In the genomic region with DNA sequence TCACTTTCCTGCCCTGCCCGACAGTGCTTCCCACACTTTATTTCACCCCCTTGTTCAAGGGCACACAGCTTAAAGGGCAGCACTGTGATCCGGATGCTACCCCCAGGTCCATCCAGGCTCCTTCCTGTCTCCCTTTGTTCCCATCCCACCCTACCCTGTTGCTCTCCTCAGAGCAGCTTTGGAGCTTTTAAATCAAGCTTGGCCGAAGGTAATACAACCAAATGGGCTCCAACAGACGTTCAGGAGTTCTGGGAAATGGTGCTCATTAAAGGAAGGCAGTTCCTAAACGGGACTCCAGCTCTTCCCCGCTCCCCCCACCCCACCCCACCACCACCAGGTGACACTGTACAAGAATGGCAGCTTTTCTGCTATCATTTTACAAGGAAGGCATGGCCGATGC, we compare ENCODE assay signal across 22 mouse cellular contexts. TPM values are rescaled to one million over a fixed set of nuclear protein-coding genes. Genes with fewer than 3 reads are reported as not detected.
DNase-seq lines count a peak whose midpoint lies in the region; ATAC-seq and TF ChIP-seq lines count a peak whose summit lies in the region.
"Had no signal": no experiment of that assay in that cellular context is flagged by ENCODE, and none has a peak within 500 bp of the region (broad histone marks: within the 10 kb centered on the region; RNA-seq: fewer than 3 reads in every experiment).

No protein-coding gene starts in this region.

- no peak for TF ChIP-seq CTCF in heart, adult 2 months (IDR thresholded peaks at IDR 0.05)
- TF ChIP-seq CTCF in cerebellum, adult 2 months (IDR thresholded peaks at IDR 0.05; ENCODE audit: borderline replicate concordance, insufficient read depth, low read depth, low read length), result no peak

- H3K4me3 ChIP-seq in heart, embryonic 10.5 days, result no peak overlapping the region
- H3K4me3 ChIP-seq in heart, adult 2 months, result no peak overlapping the region
- H3K4me3 ChIP-seq in midbrain, embryonic 13.5 days (replicated peaks), result no peak overlapping the region
- H3K4me3 ChIP-seq in midbrain, embryonic 15.5 days, result no peak overlapping the region
- H3K4me3 ChIP-seq in hindbrain, embryonic 14.5 days (replicated peaks; ENCODE audit: low read length), result no peak overlapping the region
- no peak overlapping the region for H3K4me3 ChIP-seq in cerebellum, adult 2 months (replicated peaks; ENCODE audit: insufficient read depth, low read depth, low read length)
- H3K4me3 ChIP-seq: embryonic facial prominence, embryonic 15.5 days; limb, embryonic 10.5 days; neural tube, embryonic 13.5 days had no signal

- 50% methylated on average over 7 of the region's 7 CpGs for WGBS in heart, embryonic 10.5 days
- WGBS in heart, adult 2 months, result 65% methylated on average over 7 of the region's 7 CpGs
- 8% methylated on average over 7 of the region's 7 CpGs for WGBS in midbrain, embryonic 13.5 days
- WGBS in midbrain, embryonic 15.5 days, result 10% methylated on average over 7 of the region's 7 CpGs
- WGBS in hindbrain, embryonic 14.5 days, result 18% methylated on average over 7 of the region's 7 CpGs
- WGBS in cerebellum, adult 2 months, result 52% methylated on average over 7 of the region's 7 CpGs

- no peaks in the 10 kb centered on the region for H3K36me3 ChIP-seq in heart, embryonic 10.5 days
- H3K36me3 ChIP-seq in heart, adult 2 months (ENCODE audit: control insufficient read depth, insufficient read depth, low read length), result no peaks in the 10 kb centered on the region
- H3K36me3 ChIP-seq in midbrain, embryonic 13.5 days, result peaks cover 7% of the 10 kb centered on the region
- H3K36me3 ChIP-seq in midbrain, embryonic 15.5 days (replicated peaks), result no peaks in the 10 kb centered on the region
- H3K36me3 ChIP-seq in hindbrain, embryonic 14.5 days (replicated peaks; ENCODE audit: control insufficient read depth, insufficient read depth), result no peaks in the 10 kb centered on the region
- H3K36me3 ChIP-seq: embryonic facial prominence, embryonic 15.5 days; G1E; limb, embryonic 10.5 days; neural tube, embryonic 13.5 days had no signal

- H3K79me2 ChIP-seq in heart, adult 2 months (replicated peaks; ENCODE audit: control insufficient read depth, insufficient read depth, low read length), result no peaks in the 10 kb centered on the region

- intact Hi-C loops in heart, adult 2 months (cut with DNase I), result loop anchor here (10.0 kb wide), 1 partner anchor 135 kb away; no protein-coding TSS in a partner anchor

- peak; percentile 54 for DNase-seq in heart, embryonic 10.5 days (ENCODE audit: low spot score)
- no peak for DNase-seq in heart, adult 2 months
- DNase-seq in hindbrain, embryonic 14.5 days (ENCODE audit: low spot score), result no peak
- DNase-seq in cerebellum, adult 2 months, result no peak
- no peak for DNase-seq in right cerebral cortex, postnatal 14 days
- DNase-seq: adrenal gland, postnatal 25 days; B cell, adult 2 months; cerebellum, adult 11 months; cerebellum, postnatal 36 days; gastrocnemius, postnatal 25 days; kidney, adult 2 months; kidney, postnatal 14 days; liver, postnatal 0 days; lung, postnatal 10 days; thymus, adult 18-20 months; thymus, postnatal 4 days had no signal

- no peak for TF ChIP-seq POLR2A in heart, adult 2 months (IDR thresholded peaks at IDR 0.05; ENCODE audit: insufficient read depth, low read depth, low read length)
- TF ChIP-seq POLR2A in cerebellum, adult 2 months (IDR thresholded peaks at IDR 0.05; ENCODE audit: borderline replicate concordance, insufficient read depth, low read length), result no peak

- H3K4me1 ChIP-seq in heart, embryonic 10.5 days, result peaks cover 7% of the 10 kb centered on the region; the same call in 1 of the 2 replicates
- H3K4me1 ChIP-seq in heart, adult 2 months (ENCODE audit: control insufficient read depth, insufficient read depth, low read length), result no peaks in the 10 kb centered on the region
- peaks cover 29% of the 10 kb centered on the region for H3K4me1 ChIP-seq in midbrain, embryonic 13.5 days (replicated peaks)
- H3K4me1 ChIP-seq in midbrain, embryonic 15.5 days, result peaks cover 24% of the 10 kb centered on the region
- H3K4me1 ChIP-seq in hindbrain, embryonic 14.5 days (replicated peaks; ENCODE audit: control insufficient read depth, insufficient read depth, low read length), result peaks cover 30% of the 10 kb centered on the region
- H3K4me1 ChIP-seq in cerebellum, adult 2 months (ENCODE audit: control insufficient read depth, insufficient read depth, low read length), result peaks cover 6% of the 10 kb centered on the region

- H3K27me3 ChIP-seq in heart, embryonic 10.5 days (ENCODE audit: insufficient read depth, poor library complexity, severe bottlenecking), result peaks cover 8% of the 10 kb centered on the region; the same call in 1 of the 2 replicates
- H3K27me3 ChIP-seq in heart, adult 2 months (ENCODE audit: control insufficient read depth, insufficient read depth, low read length), result no peaks in the 10 kb centered on the region
- H3K27me3 ChIP-seq in midbrain, embryonic 13.5 days, result no peaks in the 10 kb centered on the region
- no peaks in the 10 kb centered on the region for H3K27me3 ChIP-seq in midbrain, embryonic 15.5 days (replicated peaks)
- H3K27me3 ChIP-seq in hindbrain, embryonic 14.5 days (ENCODE audit: control insufficient read depth, insufficient read depth, low read length), result no peaks in the 10 kb centered on the region
- H3K27me3 ChIP-seq in cerebellum, adult 2 months (ENCODE audit: control insufficient read depth, insufficient read depth, low read length), result peaks cover 1% of the 10 kb centered on the region; the same call in 1 of the 2 replicates
- H3K27me3 ChIP-seq: embryonic facial prominence, embryonic 15.5 days; neural tube, embryonic 13.5 days had no signal

- 0 out of 2 replicates have a peak, but pooled peaks have one; percentile 21 for ATAC-seq in midbrain, embryonic 13.5 days
- ATAC-seq in midbrain, embryonic 15.5 days (replicated peaks), result no peak; the same call in 1 of the 2 replicates
- no peak for ATAC-seq in hindbrain, embryonic 14.5 days (ENCODE audit: low FRiP score)
- ATAC-seq: liver, postnatal 0 days had no signal

- no peak overlapping the region for H3K4me2 ChIP-seq in midbrain, embryonic 13.5 days (replicated peaks)
- no peak overlapping the region for H3K4me2 ChIP-seq in midbrain, embryonic 15.5 days
- no peak overlapping the region for H3K4me2 ChIP-seq in hindbrain, embryonic 14.5 days (replicated peaks)
- H3K4me2 ChIP-seq: neural tube, embryonic 13.5 days had no signal

- H3K27ac ChIP-seq in heart, embryonic 10.5 days, result no peak overlapping the region
- H3K27ac ChIP-seq in heart, adult 2 months, result no peak overlapping the region
- H3K27ac ChIP-seq in midbrain, embryonic 13.5 days, result no peak overlapping the region
- no peak overlapping the region for H3K27ac ChIP-seq in midbrain, embryonic 15.5 days
- peak overlapping the region; percentile 1; the same call in 1 of the 2 replicates for H3K27ac ChIP-seq in hindbrain, embryonic 14.5 days
- no peak overlapping the region for H3K27ac ChIP-seq in cerebellum, adult 2 months (ENCODE audit: insufficient read depth, low read length)
- H3K27ac ChIP-seq: embryonic facial prominence, embryonic 15.5 days; limb, embryonic 10.5 days; neural tube, embryonic 13.5 days had no signal

- no peak for TF ChIP-seq EP300 in heart, adult 2 months (IDR thresholded peaks at IDR 0.05; ENCODE audit: insufficient read depth, low read depth, low read length)

- no peak overlapping the region for H3K9ac ChIP-seq in heart, adult 2 months (ENCODE audit: low read depth, low read length)
- no peak overlapping the region for H3K9ac ChIP-seq in midbrain, embryonic 13.5 days (replicated peaks)
- no peak overlapping the region for H3K9ac ChIP-seq in midbrain, embryonic 15.5 days
- no peak overlapping the region for H3K9ac ChIP-seq in hindbrain, embryonic 14.5 days
- H3K9ac ChIP-seq: embryonic facial prominence, embryonic 15.5 days; liver, postnatal 0 days; neural tube, embryonic 13.5 days had no signal

- no peaks in the 10 kb centered on the region for H3K9me3 ChIP-seq in heart, embryonic 10.5 days
- no peaks in the 10 kb centered on the region for H3K9me3 ChIP-seq in midbrain, embryonic 13.5 days
- no peaks in the 10 kb centered on the region for H3K9me3 ChIP-seq in midbrain, embryonic 15.5 days
- H3K9me3 ChIP-seq in hindbrain, embryonic 14.5 days (ENCODE audit: control insufficient read depth, low read length), result no peaks in the 10 kb centered on the region
- H3K9me3 ChIP-seq: embryonic facial prominence, embryonic 15.5 days; G1E; limb, embryonic 10.5 days; neural tube, embryonic 13.5 days had no signal

RNA-seq across cellular contexts. Expression of gene Ric8b, which starts 7.2 kb away (rescaled TPM):
- 21.0 and 23.5 TPM in 2 replicates for polyA plus RNA-seq in heart, embryonic 10.5 days (2016; fragmentation: Nextera tagmentation; extraction: Ambion mirVana)
- total RNA-seq in heart, adult 2 months (2021), result 10 to 100 TPM; 36.5 to 42.1 TPM
- polyA plus RNA-seq in heart, adult 2 months (2012; rRNA removed), result 20.5 and 34.6 TPM in 2 replicates
- polyA plus RNA-seq in midbrain, embryonic 13.5 days (2015; fragmentation: Nextera tagmentation; extraction: Ambion mirVana), result 44.9 and 49.9 TPM in 2 replicates
- polyA plus RNA-seq in midbrain, embryonic 15.5 days (2015; fragmentation: Nextera tagmentation; extraction: Ambion mirVana), result 48.3 and 51.8 TPM in 2 replicates
- 45.6 and 49.4 TPM in 2 replicates for polyA plus RNA-seq in hindbrain, embryonic 14.5 days (2014; fragmentation: Nextera tagmentation; extraction: Ambion mirVana)
- polyA plus RNA-seq in cerebellum, adult 2 months (2012; rRNA removed), result 41.5 and 43.3 TPM in 2 replicates
